Mouse (Mus musculus) spleen, adult 2 months (tissue): ENCODE data around the gene Pknox2.

Experiments used
- CTCF ChIP-seq: fragments of 200-500 bp; IDR thresholded peaks from 2 replicates; pipeline ENCODE4 v1.5.1; 2011; ENCODE audit warnings: mild to moderate bottlenecking, inconsistent platforms; ENCODE audit not compliant: insufficient read depth, insufficient read length, insufficient replicate concordance; ENCODE audit errors: extremely low read depth
- POLR2A ChIP-seq: fragments of 200-500 bp; IDR thresholded peaks from 2 replicates; pipeline ENCODE4 v1.6.1; 2011; ENCODE audit warnings: low read depth, low read length, inconsistent platforms

GRCm38 (mm10) chr9:37145616-37146352 is 1.4 kb downstream of the Pknox2 start:
- no peak for TF ChIP-seq POLR2A
- no peak for TF ChIP-seq CTCF
